Mouse (Mus musculus) G1E (cell line): ENCODE results near the gene Tango6. TPM values are rescaled to one million over a fixed set of nuclear protein-coding genes. Genes with fewer than 3 reads are reported as not detected.

Source experiments
- ATAC-seq: 2 replicates; pipeline ENCODE4 v1.8.0; 2016; ENCODE audit warnings: mild to moderate bottlenecking; ENCODE audit not compliant: insufficient number of reproducible peaks, poor library complexity, low FRiP score, severe bottlenecking; ENCODE audit errors: extremely low read depth
- DNase-seq: peaks from one replicate; pipeline ENCODE4 v3.0.0; 2012; ENCODE audit warnings: low spot score
- H3K27me3 ChIP-seq: 2 replicates; pipeline ENCODE4 v1.6.1; 2012; ENCODE audit warnings: mild to moderate bottlenecking, low read length, inconsistent platforms; ENCODE audit not compliant: insufficient read depth
- H3K36me3 ChIP-seq: replicated peaks from 2 replicates; pipeline ENCODE3; 2012; ENCODE audit warnings: mild to moderate bottlenecking, inconsistent platforms
- H3K4me1 ChIP-seq: 2 replicates; pipeline ENCODE4 v1.6.1; 2012; ENCODE audit warnings: low read depth, low read length, inconsistent platforms, mixed read lengths; ENCODE audit not compliant: insufficient read depth
- H3K4me3 ChIP-seq: 2 replicates; pipeline ENCODE4 v1.5.1; 2012; ENCODE audit warnings: low read depth, mild to moderate bottlenecking, inconsistent platforms, low read length, moderate library complexity, mixed read lengths
- H3K9me3 ChIP-seq: replicated peaks from 2 replicates; pipeline ENCODE4 v1.6.1; 2012; ENCODE audit warnings: inconsistent platforms
- CTCF ChIP-seq: IDR thresholded peaks from 2 replicates; pipeline ENCODE4 v1.5.1; 2012; ENCODE audit warnings: low read depth, low read length, inconsistent platforms, mixed read lengths
- GATA1 ChIP-seq: IDR thresholded peaks from 2 replicates; pipeline ENCODE4 v1.6.1; 2012; ENCODE audit warnings: borderline replicate concordance, low read length, inconsistent platforms, mixed read lengths
- GATA2 ChIP-seq: IDR thresholded peaks from 2 replicates; pipeline ENCODE4 v1.6.1; 2012; ENCODE audit warnings: low read depth, low read length, inconsistent platforms, borderline replicate concordance
- POLR2AphosphoS5 ChIP-seq: IDR thresholded peaks from 2 replicates; pipeline ENCODE4 v1.6.1; 2012; ENCODE audit warnings: low read depth, low read length, inconsistent platforms; ENCODE audit not compliant: insufficient replicate concordance
- TAL1 ChIP-seq: conservative IDR thresholded peaks from 2 replicates; pipeline ENCODE4 v1.6.1; 2012; ENCODE audit warnings: low read depth, low read length, inconsistent platforms, mixed read lengths
- polyA plus RNA-seq: library from polyadenylated mRNA; stranded (reverse); fragments of >175 nt; gene quantifications from 2 replicates; pipeline ENCODE4 v1.2.3, GENCODE M21; 2012
- total RNA-seq, 2 experiments: library from RNA; stranded (forward) in 1 of 2; stranded (reverse) in 1 of 2; fragments of 200-1000 nt in 1 of 2; fragments of >200 nt in 1 of 2; fragmentation: Nextera tagmentation in 1 of 2; gene quantifications; 2 replicates each; pipeline ENCODE4 v1.2.3; 2014 to 2017

Tango6 gene
- total and polyA plus RNA-seq, 3 experiments = 2.0 to 6.5 (median 2.7) TPM

- no peaks in the 10 kb centered on the region for H3K9me3 ChIP-seq
- H3K27me3 ChIP-seq = peaks cover 6% of the 10 kb centered on the region; the same call in 1 of the 2 replicates
- no peak overlapping the region for H3K4me3 ChIP-seq
- ATAC-seq (no peak), DNase-seq (no peak)
- TF ChIP-seq GATA1 (no peak), CTCF (no peak), GATA2 (no peak), POLR2AphosphoS5 (no peak), TAL1 (no peak)
- no peaks in the 10 kb centered on the region for H3K36me3 ChIP-seq
- no peaks in the 10 kb centered on the region for H3K4me1 ChIP-seq
Measured at GRCm38 (mm10) chr8:106640921-106641320, 41.9 kb upstream of the Tango6 start.

GRCm38 (mm10) chr8:106642172-106642571 is 40.7 kb upstream of the Tango6 start:
- Histone ChIP-seq H3K4me1 (no peaks in the 10 kb centered on the region), H3K9me3 (no peaks in the 10 kb centered on the region), H3K36me3 (no peaks in the 10 kb centered on the region), H3K4me3 (no peak overlapping the region), H3K27me3 (peaks cover 6% of the 10 kb centered on the region; the same call in 1 of the 2 replicates)
- DNase-seq (no peak), ATAC-seq (no peak)
- TF ChIP-seq TAL1 (no peak), GATA1 (no peak), GATA2 (no peak)

GRCm38 (mm10) chr8:106643100-106643499 is 39.8 kb upstream of the Tango6 start:
- DNase-seq (no peak), ATAC-seq (no peak)
- no peaks in the 10 kb centered on the region for H3K36me3 ChIP-seq
- no peaks in the 10 kb centered on the region for H3K9me3 ChIP-seq
- no peaks in the 10 kb centered on the region for H3K4me1 ChIP-seq
- H3K27me3 ChIP-seq = peaks cover 6% of the 10 kb centered on the region; the same call in 1 of the 2 replicates
- H3K4me3 ChIP-seq = no peak overlapping the region
- TF ChIP-seq CTCF (no peak), GATA1 (no peak), TAL1 (no peak), GATA2 (no peak), POLR2AphosphoS5 (no peak)

GRCm38 (mm10) chr8:106644957-106645356 is 37.9 kb upstream of the Tango6 start:
- TF ChIP-seq CTCF (no peak), TAL1 (no peak), GATA1 (no peak), POLR2AphosphoS5 (no peak), GATA2 (no peak)
- no peak for ATAC-seq
- Histone ChIP-seq H3K36me3 (no peaks in the 10 kb centered on the region), H3K4me1 (no peaks in the 10 kb centered on the region), H3K4me3 (no peak overlapping the region), H3K9me3 (no peaks in the 10 kb centered on the region), H3K27me3 (peaks cover 6% of the 10 kb centered on the region; the same call in 1 of the 2 replicates)
- no peak for DNase-seq

- H3K4me3 ChIP-seq = no peak overlapping the region
- DNase-seq (no peak), ATAC-seq (no peak)
- H3K9me3 ChIP-seq = no peaks in the 10 kb centered on the region
- no peaks in the 10 kb centered on the region for H3K36me3 ChIP-seq
- no peaks in the 10 kb centered on the region for H3K4me1 ChIP-seq
- TF ChIP-seq POLR2AphosphoS5 = no peak
- no peak for TF ChIP-seq GATA1
- TF ChIP-seq CTCF = no peak
- no peak for TF ChIP-seq TAL1
- TF ChIP-seq GATA2 = no peak
- no peaks in the 10 kb centered on the region for H3K27me3 ChIP-seq
Measured at GRCm38 (mm10) chr8:106646153-106646552, 36.7 kb upstream of the Tango6 start.

- Histone ChIP-seq H3K36me3 (no peaks in the 10 kb centered on the region), H3K4me3 (no peak overlapping the region), H3K9me3 (no peaks in the 10 kb centered on the region), H3K27me3 (no peaks in the 10 kb centered on the region), H3K4me1 (no peaks in the 10 kb centered on the region)
- DNase-seq (no peak), ATAC-seq (no peak)
- TF ChIP-seq POLR2AphosphoS5 (no peak), GATA2 (no peak), GATA1 (no peak), CTCF (no peak), TAL1 (no peak)
Measured at GRCm38 (mm10) chr8:106646731-106647130, 36.1 kb upstream of the Tango6 start.

GRCm38 (mm10) chr8:106647387-106647786 is 35.5 kb upstream of the Tango6 start:
- H3K36me3 ChIP-seq = no peaks in the 10 kb centered on the region
- H3K9me3 ChIP-seq = no peaks in the 10 kb centered on the region
- H3K4me1 ChIP-seq = no peaks in the 10 kb centered on the region
- H3K4me3 ChIP-seq = no peak overlapping the region
- no peaks in the 10 kb centered on the region for H3K27me3 ChIP-seq
- peak; percentile 15 for DNase-seq
- TF ChIP-seq POLR2AphosphoS5 = no peak
- peak; percentile 49; the same call in 1 of the 2 replicates for TF ChIP-seq CTCF
- TF ChIP-seq GATA1 = no peak
- no peak for ATAC-seq
